Mouse (Mus musculus) neural tube, embryonic 13.5 days (tissue): ENCODE measurements at regions not wholly inside any gene's neighbourhood (a gene's known extent, or its start where the extent isn't known, plus 50 kb on each side); places are given as distances from the start of the nearest gene placed in this dataset.

Source experiments
- ATAC-seq: fragments of 200-750 bp; cut with Nextera tagmentation; 2 replicates; pipeline ENCODE4 v1.8.0; 2017; ENCODE audit warnings: low read depth, mild to moderate bottlenecking, moderate TSS enrichment, moderate library complexity
- H3K27ac ChIP-seq: fragments of 300-500 bp; sonication (generic); replicated peaks from 2 replicates; pipeline ENCODE4 v1.5.1; 2015; ENCODE audit warnings: moderate library complexity, mild to moderate bottlenecking, inconsistent platforms
- H3K27me3 ChIP-seq: fragments of 300-500 bp; sonication (generic); 2 replicates; pipeline ENCODE4 v1.6.1; 2015; ENCODE audit warnings: mild to moderate bottlenecking, inconsistent platforms
- H3K36me3 ChIP-seq: fragments of 300-500 bp; sonication (generic); 2 replicates; pipeline ENCODE4 v1.6.1; 2015; ENCODE audit warnings: mild to moderate bottlenecking, inconsistent platforms
- H3K4me1 ChIP-seq: fragments of 300-500 bp; sonication (generic); replicated peaks from 2 replicates; pipeline ENCODE4 v1.6.1; 2015; ENCODE audit warnings: inconsistent platforms
- H3K4me2 ChIP-seq: fragments of 300-500 bp; sonication (generic); 2 replicates; pipeline ENCODE4 v1.6.1; 2015; ENCODE audit warnings: inconsistent platforms, mild to moderate bottlenecking, moderate library complexity
- H3K4me3 ChIP-seq: fragments of 300-500 bp; sonication (generic); 2 replicates; pipeline ENCODE4 v1.5.1; 2015; ENCODE audit warnings: mild to moderate bottlenecking, inconsistent platforms
- H3K9ac ChIP-seq: fragments of 300-500 bp; sonication (generic); 2 replicates; pipeline ENCODE4 v1.6.1; 2015; ENCODE audit warnings: moderate library complexity, mild to moderate bottlenecking, inconsistent platforms
- H3K9me3 ChIP-seq: fragments of 300-500 bp; sonication (generic); 2 replicates; pipeline ENCODE4 v1.6.1; 2016; ENCODE audit warnings: inconsistent platforms
- WGBS: fragments of 180-500 bp; shearing (Covaris S2); methylation state at CpG from one replicate; pipeline ENCODE4 v1.1.7; 2015; 5-methylcytosine and 5-hydroxymethylcytosine counted together

DNA sequence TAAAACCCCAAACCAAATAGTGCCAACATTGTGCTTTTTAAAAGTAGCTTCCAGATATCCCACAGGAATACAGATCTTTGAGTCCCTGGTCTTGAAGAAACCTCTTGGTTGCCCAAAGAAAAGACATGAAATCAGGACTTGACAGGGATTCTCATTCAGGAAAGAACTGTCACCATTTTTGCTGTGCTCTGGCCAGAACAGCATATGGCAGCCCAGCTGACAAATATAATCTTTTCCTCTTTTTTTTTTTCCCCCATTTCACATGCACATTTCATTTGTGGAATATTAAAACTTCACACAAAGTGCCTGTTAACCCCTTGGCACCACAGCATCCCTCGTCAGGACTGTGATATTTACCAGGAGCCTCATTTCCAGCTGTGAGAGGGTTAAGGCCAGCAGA is 783.0 kb downstream of the Cypt12 start:
- no peaks in the 10 kb centered on the region for H3K4me1 ChIP-seq
- 65% methylated on average over 1 of the region's 1 CpGs for WGBS
- H3K9me3 ChIP-seq, result no peaks in the 10 kb centered on the region
- H3K27me3 ChIP-seq, result no peaks in the 10 kb centered on the region
- H3K36me3 ChIP-seq, result no peaks in the 10 kb centered on the region
- no peak overlapping the region for H3K27ac ChIP-seq
- no peak for ATAC-seq
- H3K4me2 ChIP-seq, result no peak overlapping the region
- H3K4me3 ChIP-seq, result no peak overlapping the region
- no peak overlapping the region for H3K9ac ChIP-seq

DNA sequence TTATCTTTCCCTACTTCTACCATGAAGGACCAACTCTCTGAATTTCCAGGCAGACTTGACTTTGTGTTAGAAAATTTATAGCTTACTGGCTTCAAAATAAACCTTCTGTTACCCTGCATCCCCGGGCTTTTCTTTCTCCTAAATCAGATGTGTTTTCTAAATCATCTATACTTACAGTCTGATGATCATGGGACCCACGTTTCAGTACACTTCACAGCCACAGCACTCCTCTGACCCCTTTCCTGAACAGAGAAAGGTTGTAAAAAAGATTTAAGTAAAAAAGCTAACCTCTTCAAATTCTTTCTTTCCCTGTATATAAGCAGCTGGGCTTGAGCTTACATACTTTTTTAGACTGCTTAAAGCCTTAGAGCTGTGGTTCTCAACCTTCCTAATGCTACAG is 783.5 kb downstream of the Cypt12 start:
- 41% methylated on average over 2 of the region's 2 CpGs for WGBS
- Histone ChIP-seq H3K27ac (no peak overlapping the region), H3K9ac (no peak overlapping the region), H3K9me3 (no peaks in the 10 kb centered on the region), H3K4me1 (no peaks in the 10 kb centered on the region), H3K36me3 (no peaks in the 10 kb centered on the region), H3K27me3 (no peaks in the 10 kb centered on the region), H3K4me3 (no peak overlapping the region), H3K4me2 (no peak overlapping the region)
- ATAC-seq, result no peak

DNA sequence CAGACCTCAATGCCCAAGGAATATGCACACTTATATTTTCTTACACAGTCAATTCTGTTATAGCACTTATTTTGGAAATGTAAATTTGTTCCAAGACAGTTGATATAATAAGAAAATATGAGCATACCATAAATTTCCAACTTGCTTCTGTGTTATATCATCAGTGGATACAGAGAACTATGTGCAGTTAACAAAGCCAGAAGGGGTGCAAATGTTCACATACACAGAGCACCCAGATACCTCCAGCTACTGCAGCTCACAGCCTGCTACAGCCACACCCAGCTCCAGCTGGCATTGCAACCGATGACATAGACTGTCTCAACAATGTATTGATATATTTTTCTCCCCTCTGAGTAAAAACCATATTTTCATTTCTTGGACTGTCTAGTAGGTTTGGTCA is 785.3 kb downstream of the Cypt12 start:
- Histone ChIP-seq H3K36me3 (no peaks in the 10 kb centered on the region), H3K4me3 (no peak overlapping the region), H3K27ac (no peak overlapping the region), H3K9ac (no peak overlapping the region), H3K4me1 (no peaks in the 10 kb centered on the region), H3K27me3 (no peaks in the 10 kb centered on the region), H3K4me2 (no peak overlapping the region), H3K9me3 (no peaks in the 10 kb centered on the region)
- WGBS, result 89% methylated on average over 1 of the region's 1 CpGs
- ATAC-seq, result no peak

DNA sequence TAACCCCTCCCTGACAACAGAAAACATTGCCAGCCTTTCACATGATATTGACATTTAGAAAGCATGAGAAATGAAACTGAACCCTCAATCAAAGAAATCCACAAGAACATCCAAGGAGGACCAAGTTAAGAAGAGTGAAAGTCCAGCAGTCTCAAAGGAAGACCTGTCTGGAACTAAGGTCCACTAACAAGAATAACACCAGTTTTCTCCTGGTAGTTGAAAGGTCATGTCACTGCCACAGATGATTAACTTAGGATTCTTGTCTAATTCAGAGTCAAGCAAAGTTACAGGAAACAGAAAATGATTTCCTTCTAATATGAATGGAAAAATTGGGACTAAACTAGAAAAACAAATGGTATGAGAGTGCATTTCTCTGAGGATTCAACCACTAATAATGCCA is 790.7 kb downstream of the Cypt12 start:
- Histone ChIP-seq H3K36me3 (no peaks in the 10 kb centered on the region), H3K9ac (no peak overlapping the region), H3K4me2 (no peak overlapping the region), H3K4me3 (no peak overlapping the region), H3K4me1 (no peaks in the 10 kb centered on the region), H3K9me3 (no peaks in the 10 kb centered on the region), H3K27me3 (no peaks in the 10 kb centered on the region), H3K27ac (no peak overlapping the region)
- no peak for ATAC-seq

DNA sequence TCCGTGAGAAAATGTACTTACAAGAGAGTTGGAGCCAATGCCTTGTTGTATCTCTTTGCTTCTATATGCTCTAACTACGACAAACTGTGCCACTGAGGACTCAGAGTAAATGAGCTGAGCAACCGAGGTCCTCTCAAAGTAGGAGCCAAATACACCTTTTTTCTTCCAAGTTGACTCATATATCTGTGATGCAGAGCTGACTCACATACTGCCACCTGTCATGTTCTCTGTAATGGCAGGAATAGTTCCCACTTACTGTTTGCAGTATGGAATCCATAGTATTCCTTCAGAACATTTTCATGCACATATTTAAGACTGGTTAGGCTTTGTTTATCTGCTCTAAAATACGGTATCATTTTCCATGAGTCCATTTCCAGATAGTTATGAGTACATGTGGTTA is 792.1 kb downstream of the Cypt12 start:
- ATAC-seq, result no peak
- H3K36me3 ChIP-seq, result no peaks in the 10 kb centered on the region
- H3K4me2 ChIP-seq, result no peak overlapping the region
- no peak overlapping the region for H3K4me3 ChIP-seq
- H3K9ac ChIP-seq, result no peak overlapping the region
- no peak overlapping the region for H3K27ac ChIP-seq
- 88% methylated on average over 4 of the region's 4 CpGs for WGBS
- H3K27me3 ChIP-seq, result no peaks in the 10 kb centered on the region
- no peaks in the 10 kb centered on the region for H3K4me1 ChIP-seq
- H3K9me3 ChIP-seq, result no peaks in the 10 kb centered on the region

DNA sequence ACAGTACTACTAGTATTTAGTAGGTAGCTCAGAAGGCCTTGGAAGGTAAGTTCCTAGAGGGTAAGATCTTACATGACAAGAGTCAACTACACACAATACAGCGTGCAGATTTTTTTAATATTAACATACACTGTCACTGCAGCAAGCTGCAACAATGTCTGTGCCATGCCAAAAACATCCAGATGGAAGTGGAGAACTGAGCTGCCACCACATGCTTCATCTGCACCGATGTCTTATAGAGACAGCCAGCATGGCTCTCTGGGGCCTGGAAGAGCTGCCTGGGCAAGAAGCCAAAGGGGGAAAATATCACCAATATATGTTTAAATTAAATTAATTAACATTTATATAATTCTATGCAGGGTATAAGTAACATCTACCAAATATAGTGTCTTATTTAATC is 795.3 kb downstream of the Cypt12 start:
- ATAC-seq, result no peak
- H3K27me3 ChIP-seq, result no peaks in the 10 kb centered on the region
- H3K4me3 ChIP-seq, result no peak overlapping the region
- H3K9ac ChIP-seq, result no peak overlapping the region
- H3K4me1 ChIP-seq, result no peaks in the 10 kb centered on the region
- 76% methylated on average over 2 of the region's 2 CpGs for WGBS
- no peak overlapping the region for H3K27ac ChIP-seq
- no peaks in the 10 kb centered on the region for H3K9me3 ChIP-seq
- no peaks in the 10 kb centered on the region for H3K36me3 ChIP-seq
- H3K4me2 ChIP-seq, result no peak overlapping the region

DNA sequence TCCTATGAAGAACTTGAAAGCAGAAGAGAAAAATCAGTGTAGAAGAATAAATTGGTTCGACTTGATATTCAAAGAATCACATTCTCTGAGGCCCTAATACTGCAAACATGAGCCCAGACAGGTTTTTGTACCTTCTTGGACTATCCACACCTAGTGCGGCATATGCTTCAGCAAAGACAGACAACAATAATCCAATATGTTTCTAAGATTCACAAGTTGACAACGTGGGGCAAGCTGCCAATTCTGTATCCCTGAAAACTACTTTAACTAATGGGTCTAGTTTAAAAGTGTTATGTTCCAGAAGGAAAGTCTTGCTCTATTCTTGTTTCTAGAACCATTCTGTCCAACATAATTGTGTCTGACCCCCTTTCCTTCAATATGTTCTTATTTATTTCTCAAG is 796.0 kb downstream of the Cypt12 start:
- no peak overlapping the region for H3K4me3 ChIP-seq
- H3K9me3 ChIP-seq, result no peaks in the 10 kb centered on the region
- H3K27ac ChIP-seq, result no peak overlapping the region
- ATAC-seq, result no peak
- no peak overlapping the region for H3K9ac ChIP-seq
- no peaks in the 10 kb centered on the region for H3K4me1 ChIP-seq
- H3K36me3 ChIP-seq, result no peaks in the 10 kb centered on the region
- 85% methylated on average over 3 of the region's 3 CpGs for WGBS
- no peaks in the 10 kb centered on the region for H3K27me3 ChIP-seq
- no peak overlapping the region for H3K4me2 ChIP-seq

DNA sequence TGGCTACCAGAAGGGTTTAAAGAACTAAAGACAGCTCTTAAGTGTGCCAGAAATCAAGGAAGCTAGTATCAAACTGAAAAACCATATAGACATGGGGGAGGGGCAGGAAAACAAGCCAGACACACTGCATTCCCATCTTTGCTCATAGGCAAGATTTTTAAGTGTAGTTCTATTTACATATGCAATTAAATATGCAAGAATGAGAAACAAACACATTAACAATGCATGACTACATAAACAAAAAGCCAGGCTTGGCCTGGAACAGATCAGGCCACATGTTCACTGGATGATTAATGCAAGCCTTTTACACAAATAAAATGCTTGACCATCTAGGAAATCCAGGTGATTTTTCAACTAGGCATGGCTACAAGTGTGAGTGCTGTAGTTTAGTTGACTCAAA is 798.0 kb downstream of the Cypt12 start:
- Histone ChIP-seq H3K4me3 (no peak overlapping the region), H3K4me1 (no peaks in the 10 kb centered on the region), H3K9me3 (no peaks in the 10 kb centered on the region), H3K4me2 (no peak overlapping the region), H3K27me3 (no peaks in the 10 kb centered on the region), H3K9ac (no peak overlapping the region), H3K36me3 (no peaks in the 10 kb centered on the region), H3K27ac (no peak overlapping the region)
- ATAC-seq, result no peak

DNA sequence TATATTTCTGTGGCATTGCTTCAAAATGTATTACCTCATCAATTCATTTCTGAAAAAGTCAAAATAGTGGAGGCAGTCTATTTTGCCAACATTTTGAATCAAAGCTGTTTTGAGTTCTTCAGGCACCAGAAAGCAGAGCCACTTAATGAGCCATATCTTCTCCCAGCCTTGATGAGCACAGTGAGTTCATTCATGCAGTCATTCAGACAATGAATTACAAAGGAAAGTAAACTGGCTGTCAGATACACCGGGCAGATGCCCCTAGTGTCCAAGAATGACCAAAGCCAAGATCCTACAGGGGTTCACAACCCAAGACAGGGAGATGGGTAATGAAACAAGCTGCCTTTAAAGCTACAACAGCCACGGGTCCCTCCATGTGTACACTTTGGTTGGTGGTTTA is 798.7 kb downstream of the Cypt12 start:
- no peak overlapping the region for H3K27ac ChIP-seq
- WGBS, result 59% methylated on average over 2 of the region's 2 CpGs

DNA sequence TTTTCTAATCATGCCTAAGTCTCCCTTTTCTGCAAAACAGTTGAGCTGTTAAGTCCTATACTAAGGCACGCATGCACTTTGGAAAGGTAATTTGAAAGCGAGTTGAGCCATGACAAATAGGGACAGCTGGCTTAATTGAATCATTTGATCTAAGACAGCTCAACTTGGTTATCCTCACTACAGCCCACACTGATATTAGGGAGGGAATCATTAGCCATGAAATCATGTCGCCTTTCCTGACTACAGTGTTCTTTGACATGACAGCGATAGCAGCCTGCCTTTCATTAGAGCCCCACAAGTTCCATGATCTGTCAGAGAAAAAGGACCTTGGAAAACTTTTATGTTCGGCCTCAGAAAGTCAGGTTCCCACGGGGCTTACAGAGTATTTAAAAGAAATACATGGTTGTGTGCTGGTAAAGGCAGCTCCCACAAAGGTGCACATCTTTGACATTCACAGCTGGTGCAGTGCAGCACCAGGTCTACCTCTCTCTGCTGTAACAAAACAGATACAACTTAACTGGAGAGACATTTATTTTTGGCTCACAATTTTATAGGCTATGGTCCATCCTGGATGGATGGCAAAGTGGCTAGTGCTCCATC is 803.5 kb downstream of the Cypt12 start:
- no peak overlapping the region for H3K4me3 ChIP-seq
- WGBS, result 86% methylated on average over 6 of the region's 6 CpGs
- no peak overlapping the region for H3K27ac ChIP-seq
- H3K4me2 ChIP-seq, result no peak overlapping the region
- ATAC-seq, result no peak
- no peaks in the 10 kb centered on the region for H3K36me3 ChIP-seq
- H3K9me3 ChIP-seq, result no peaks in the 10 kb centered on the region
- no peak overlapping the region for H3K9ac ChIP-seq
- H3K4me1 ChIP-seq, result no peaks in the 10 kb centered on the region
- H3K27me3 ChIP-seq, result no peaks in the 10 kb centered on the region

More for the DNA sequence above, 798.7 kb downstream of the Cypt12 start:
- Histone ChIP-seq H3K9ac (no peak overlapping the region), H3K4me2 (no peak overlapping the region), H3K36me3 (no peaks in the 10 kb centered on the region), H3K27me3 (no peaks in the 10 kb centered on the region), H3K9me3 (no peaks in the 10 kb centered on the region), H3K4me3 (no peak overlapping the region), H3K4me1 (no peaks in the 10 kb centered on the region)
- no peak for ATAC-seq

DNA sequence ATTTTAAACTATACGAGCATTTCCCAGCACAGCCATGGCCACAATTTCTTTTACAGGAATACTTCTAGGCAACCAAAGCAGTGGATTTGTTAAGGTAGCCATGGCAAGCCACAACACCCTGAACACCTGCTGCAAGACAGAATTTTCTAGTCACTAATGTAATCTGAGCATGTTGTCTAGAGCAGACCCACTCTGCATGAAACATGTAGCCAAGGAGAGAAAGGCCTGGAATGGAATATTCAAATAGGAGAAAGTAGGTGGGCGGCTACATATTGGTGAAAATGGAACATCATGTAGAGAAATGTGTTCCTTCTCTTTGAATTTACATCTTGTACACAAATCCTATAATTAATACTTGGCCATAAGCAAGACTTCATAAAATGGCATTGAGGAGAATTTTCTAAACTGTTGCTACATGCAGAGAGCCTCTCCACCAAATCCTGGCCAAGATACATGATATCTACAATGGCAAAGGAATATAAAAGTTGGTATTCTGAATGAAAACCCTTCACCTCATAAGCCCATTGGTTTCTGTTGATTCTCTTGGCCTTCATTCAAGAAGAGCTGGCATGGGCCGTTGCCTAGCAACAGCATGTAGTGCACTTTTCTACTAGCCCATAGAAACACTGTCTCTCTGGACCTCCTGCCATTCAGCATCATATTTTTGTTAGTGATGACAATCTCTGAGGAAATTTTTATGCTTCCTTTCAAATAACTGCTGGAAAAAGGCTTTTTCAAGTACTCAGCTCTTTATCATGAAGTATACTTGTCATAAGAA is 816.3 kb downstream of the Cypt12 start:
- ATAC-seq, result 0 out of 2 replicates have a peak, but pooled peaks have one; percentile 65
- Histone ChIP-seq H3K36me3 (no peaks in the 10 kb centered on the region), H3K9me3 (no peaks in the 10 kb centered on the region), H3K27me3 (no peaks in the 10 kb centered on the region), H3K4me3 (no peak overlapping the region), H3K9ac (no peak overlapping the region), H3K4me2 (no peak overlapping the region), H3K4me1 (peaks cover 7% of the 10 kb centered on the region; the same call in 1 of the 2 replicates), H3K27ac (no peak overlapping the region)
- 80% methylated on average over 3 of the region's 3 CpGs for WGBS

DNA sequence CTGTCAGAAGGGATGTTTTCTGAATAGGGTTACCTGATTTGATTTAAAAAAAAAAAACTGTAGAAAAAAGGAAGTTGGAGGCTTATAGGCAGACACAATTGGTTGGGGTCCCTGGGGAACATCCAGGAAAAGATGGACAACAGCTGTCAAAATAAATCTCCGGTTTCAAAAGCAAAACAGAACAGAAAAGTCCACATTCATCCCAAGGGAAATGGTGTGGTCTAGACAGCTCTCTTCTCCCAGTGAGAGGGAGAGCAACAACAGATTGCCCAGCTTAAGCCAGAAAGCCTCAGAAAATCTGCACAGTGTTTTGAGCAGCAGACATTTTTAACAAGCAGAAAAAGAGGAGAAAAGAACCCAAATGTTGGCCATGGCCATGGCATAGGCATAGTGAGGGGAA is 830.3 kb downstream of the Cypt12 start:
- Histone ChIP-seq H3K27me3 (no peaks in the 10 kb centered on the region), H3K9me3 (no peaks in the 10 kb centered on the region), H3K4me3 (no peak overlapping the region), H3K9ac (no peak overlapping the region), H3K4me1 (no peaks in the 10 kb centered on the region), H3K27ac (no peak overlapping the region), H3K4me2 (no peak overlapping the region), H3K36me3 (no peaks in the 10 kb centered on the region)
- no peak for ATAC-seq
- 60% methylated on average over 1 of the region's 1 CpGs for WGBS
